Mouse (Mus musculus) left cerebral cortex, postnatal 10 days (tissue): ENCODE data around the gene Cabcoco1. TPM values are rescaled to one million over a fixed set of nuclear protein-coding genes. Genes with fewer than 3 reads are reported as not detected.

Experiments
- total RNA-seq, 2 experiments: library from RNA; stranded (reverse); gene quantifications; 2 replicates each; pipeline ENCODE4 v1.2.3; 2021

Gene Cabcoco1
- total RNA-seq, 2 experiments from 2014 or later = 1.9 to 2.1 TPM

Other genes starting within 250 kb of the Cabcoco1 start
- gene Tmem26, start 181.8 kb upstream of the Cabcoco1 start, total RNA-seq = under 1 TPM; 0.47 to 0.51 TPM